In genomic region chr5:117147187-117148095, GRCm38 (mm10) we compare ENCODE assay signal across 9 mouse cellular contexts. TPM values are rescaled to one million over a fixed set of nuclear protein-coding genes. Genes with fewer than 3 reads are reported as not detected.
A peak's percentile ranks its signal among the peaks of the same experiment; 100 is the strongest.
DNase-seq lines count a peak whose midpoint lies in the region; ATAC-seq and TF ChIP-seq lines count a peak whose summit lies in the region.
"Had no signal": no experiment of that assay in that cellular context is flagged by ENCODE, and none has a peak within 500 bp of the region (broad histone marks: within the 10 kb centered on the region; RNA-seq: fewer than 3 reads in every experiment).

No protein-coding gene starts in this region.

- WGBS in macrophage (ENCODE audit: missing documents): 62% methylated on average over 16 of the region's 16 CpGs

- H3K27me3 ChIP-seq in Patski: no peaks in the 10 kb centered on the region

- POLR2A ChIA-PET in Patski (lab: Charles Lee): no interaction called here

- peak; percentile 40 for TF ChIP-seq CTCF in Patski (IDR thresholded peaks at IDR 0.05)

- CTCF ChIA-PET in Patski (lab: Charles Lee): interaction anchor here (1.7 kb wide), 1 partner anchor 12 kb away, joined by 4 read pairs; no protein-coding TSS in a partner anchor

- peaks cover 20% of the 10 kb centered on the region; the same call in 1 of the 2 replicates for H3K36me3 ChIP-seq in macrophage (ENCODE audit: inconsistent target)

- no peak for DNase-seq in frontal cortex, postnatal 10 days (ENCODE audit: low spot score in 2 of 2)
- peak; percentile 64 for DNase-seq in layer of hippocampus, adult 9-11 months
- DNase-seq in layer of hippocampus, postnatal 36 days: no peak
- DNase-seq in Patski (ENCODE audit: low read depth, low spot score): no peak
- DNase-seq in c-Kit-positive CD71-positive TER-119-positive erythroid progenitor cells, embryonic 14.5 days (ENCODE audit: low spot score): no peak
- DNase-seq in lung, postnatal 4 days: no peak
- DNase-seq: cerebellum, adult 9-11 months had no signal

- H3K4me3 ChIP-seq in macrophage (ENCODE audit: inconsistent target): no peak overlapping the region

- in situ Hi-C loops in Patski (cut with MboI; ENCODE audit: low pct_unique_long_range_greater_than_20kb): no loop called here

- H3K27ac ChIP-seq in macrophage: peak overlapping the region; percentile 92

- peaks cover 97% of the 10 kb centered on the region for H3K79me2 ChIP-seq in macrophage (ENCODE audit: inconsistent target)

- peak; percentile 96 for ATAC-seq in frontal cortex, adult (ENCODE audit: low TSS enrichment)
- ATAC-seq in Patski: no peak

RNA-seq across cellular contexts. Expression of gene Taok3, which starts 27.5 kb away (rescaled TPM):
- 10 to 100 TPM; 55.3 to 63.5 TPM for total RNA-seq in layer of hippocampus, postnatal 36 days (2021)
- polyA plus RNA-seq in Patski (2021): 35.2 TPM
- 100 to 1,000 TPM in 24 of 26 experiments, 10 to 100 TPM in 2; 88.3 to 515 (median 403) TPM for total RNA-seq in macrophage (2018; cell fraction: chromatin; rRNA removed)
- 100 to 1,000 TPM in 23 of 26 experiments, 10 to 100 TPM in 3; 69.6 to 129 (median 112) TPM for total RNA-seq in macrophage (2018; cell fraction: cytosol; rRNA removed)
- total RNA-seq in macrophage (2018; cell fraction: nucleus; rRNA removed): 100 to 1,000 TPM in 24 of 26 experiments, 10 to 100 TPM in 2; 72.7 to 300 (median 200) TPM
- 77.8 to 173 TPM (median 90.5 TPM) in 3 replicates for polyA plus RNA-seq in macrophage (2018)

RNA-seq across cellular contexts. Expression of gene Suds3, which starts 31.5 kb away (rescaled TPM):
- 100 to 1,000 TPM; 117 to 119 TPM for total RNA-seq in layer of hippocampus, postnatal 36 days (2021)
- polyA plus RNA-seq in Patski (2021): 113 TPM
- total RNA-seq in macrophage (2018; cell fraction: chromatin; rRNA removed): 100 to 1,000 TPM in 1 of 26 experiments, 10 to 100 TPM in 25; 16.4 to 115 (median 53.8) TPM
- total RNA-seq in macrophage (2018; cell fraction: cytosol; rRNA removed): 10 to 100 TPM; 33.5 to 56.0 (median 44.2) TPM
- total RNA-seq in macrophage (2018; cell fraction: nucleus; rRNA removed): 10 to 100 TPM; 19.6 to 83.1 (median 39.0) TPM
- polyA plus RNA-seq in macrophage (2018): 50.8 to 76.9 TPM (median 59.2 TPM) in 3 replicates
